Mouse (Mus musculus) heart, adult 11 months (tissue): ENCODE measurements around the gene Ggt6.
"Not testable (repeated sequence)": the region's sequence is repeated elsewhere in the genome, so short reads cannot be mapped to it uniquely, and the experiment has no call there.

ENCODE experiments used
- DNase-seq: peaks from one replicate; pipeline ENCODE4 v3.0.0; 2022

The Ggt6 gene

GRCm38 (mm10) chr11:72411093-72411921, 24.0 kb upstream of the Ggt6 start, which contains the start of gene Smtnl2:
Gene Smtnl2 (minus strand): TSS chr11:72411713.
- peak; percentile 99 for DNase-seq

- no peak for DNase-seq
Measured at GRCm38 (mm10) chr11:72411945-72412344, 23.4 kb upstream of the Ggt6 start.

DNA sequence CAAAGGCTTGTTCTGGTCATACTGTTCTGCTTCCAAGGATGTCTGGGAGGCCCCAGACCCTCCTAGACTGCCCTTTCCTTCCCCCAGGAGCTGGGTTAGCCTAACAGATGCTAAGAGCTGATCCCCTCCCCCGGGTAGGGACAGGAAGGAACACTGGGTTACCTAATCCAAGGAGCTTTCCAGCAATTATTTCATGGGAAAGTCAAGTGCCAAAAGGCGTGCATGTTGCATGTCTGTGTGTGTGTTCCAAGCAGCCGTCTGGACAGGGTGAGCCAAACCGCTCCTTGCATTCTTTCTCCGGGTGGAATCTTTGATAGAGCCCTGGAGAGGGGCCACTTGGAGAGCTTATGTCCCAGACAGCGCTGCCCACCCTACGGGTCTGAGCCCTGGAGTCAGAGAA, 22.3 kb upstream of the Ggt6 start:
- peak; percentile 99 for DNase-seq

- peak; percentile 93 for DNase-seq
Measured at GRCm38 (mm10) chr11:72413601-72414190, 21.6 kb upstream of the Ggt6 start.

DNA sequence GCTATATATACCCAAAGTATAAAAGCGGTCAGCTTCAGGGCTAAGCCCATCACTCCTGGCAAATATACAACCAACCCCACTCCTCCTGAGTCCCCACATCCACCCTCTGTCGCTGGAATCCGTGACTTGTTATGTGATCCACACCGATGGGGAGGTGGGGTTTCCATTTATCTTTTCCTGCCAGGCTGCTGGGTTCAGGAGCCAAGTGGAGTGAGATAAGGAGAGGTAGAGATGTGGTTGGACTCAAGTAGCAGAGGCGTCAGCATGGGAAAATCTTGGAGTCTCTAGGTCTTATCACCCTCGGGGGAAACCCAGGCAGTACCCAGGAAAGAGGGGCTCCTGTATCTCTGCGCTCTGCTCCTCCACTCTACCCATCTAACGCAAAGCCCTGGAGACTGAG, 20.2 kb upstream of the Ggt6 start:
- peak; percentile 96 for DNase-seq

- peak; percentile 99 for DNase-seq
Measured at GRCm38 (mm10) chr11:72416666-72417065, 18.7 kb upstream of the Ggt6 start.

- DNase-seq: peak; percentile 93
Measured at GRCm38 (mm10) chr11:72417376-72417775, 17.9 kb upstream of the Ggt6 start.

GRCm38 (mm10) chr11:72418227-72418626, 17.1 kb upstream of the Ggt6 start:
- peak; percentile 95 for DNase-seq

DNA sequence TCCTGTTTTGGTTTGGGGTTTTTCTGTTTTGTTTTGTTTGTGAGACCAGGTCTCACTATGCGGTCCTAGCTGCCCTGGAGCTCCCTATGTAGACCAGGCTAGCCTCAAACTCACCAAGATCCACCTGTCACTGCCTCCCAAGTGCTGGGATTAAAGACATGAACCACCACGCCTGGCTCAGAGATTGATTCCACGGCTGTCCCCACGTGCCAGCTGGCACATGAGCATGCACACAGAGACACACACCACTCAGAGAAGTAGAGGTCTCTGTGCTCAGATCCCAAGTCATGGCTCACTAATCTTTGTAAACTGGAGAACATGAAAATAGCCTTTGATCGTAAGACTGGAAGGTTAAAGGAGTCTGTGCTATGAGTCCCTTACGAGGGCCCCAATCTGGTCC, 16.3 kb upstream of the Ggt6 start:
- peak; percentile 89 for DNase-seq

DNA sequence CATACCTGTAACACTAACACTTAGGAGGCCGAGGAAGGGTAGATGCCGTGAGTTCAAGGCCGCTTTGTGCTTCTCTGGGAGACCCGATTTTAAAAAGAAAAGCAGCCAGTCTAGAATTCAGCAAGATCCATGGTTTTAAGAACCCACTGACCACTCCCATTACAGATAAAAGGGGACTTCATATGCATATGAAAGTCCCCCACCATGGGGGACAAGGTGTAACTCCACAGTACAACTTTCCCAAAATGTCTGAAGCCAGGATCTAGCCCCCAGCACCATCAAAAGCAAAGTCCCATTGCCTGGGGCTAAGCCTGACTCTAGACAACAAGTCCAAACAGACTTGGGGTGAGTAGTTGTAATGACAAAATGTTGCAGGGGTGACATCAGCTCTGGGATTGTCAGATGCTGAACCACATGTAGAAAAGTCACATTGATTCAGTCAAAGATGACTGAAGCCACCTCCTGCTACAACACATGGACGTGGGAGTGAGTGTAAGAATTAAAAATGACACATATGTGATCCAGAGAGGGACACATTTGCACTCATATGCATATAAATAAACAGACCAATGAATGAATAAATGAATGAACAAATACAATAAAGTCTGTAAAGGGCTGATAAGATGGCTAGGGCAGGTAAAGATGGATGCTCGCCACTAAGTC, 14.7 kb upstream of the Ggt6 start:
- DNase-seq: no peak

DNA sequence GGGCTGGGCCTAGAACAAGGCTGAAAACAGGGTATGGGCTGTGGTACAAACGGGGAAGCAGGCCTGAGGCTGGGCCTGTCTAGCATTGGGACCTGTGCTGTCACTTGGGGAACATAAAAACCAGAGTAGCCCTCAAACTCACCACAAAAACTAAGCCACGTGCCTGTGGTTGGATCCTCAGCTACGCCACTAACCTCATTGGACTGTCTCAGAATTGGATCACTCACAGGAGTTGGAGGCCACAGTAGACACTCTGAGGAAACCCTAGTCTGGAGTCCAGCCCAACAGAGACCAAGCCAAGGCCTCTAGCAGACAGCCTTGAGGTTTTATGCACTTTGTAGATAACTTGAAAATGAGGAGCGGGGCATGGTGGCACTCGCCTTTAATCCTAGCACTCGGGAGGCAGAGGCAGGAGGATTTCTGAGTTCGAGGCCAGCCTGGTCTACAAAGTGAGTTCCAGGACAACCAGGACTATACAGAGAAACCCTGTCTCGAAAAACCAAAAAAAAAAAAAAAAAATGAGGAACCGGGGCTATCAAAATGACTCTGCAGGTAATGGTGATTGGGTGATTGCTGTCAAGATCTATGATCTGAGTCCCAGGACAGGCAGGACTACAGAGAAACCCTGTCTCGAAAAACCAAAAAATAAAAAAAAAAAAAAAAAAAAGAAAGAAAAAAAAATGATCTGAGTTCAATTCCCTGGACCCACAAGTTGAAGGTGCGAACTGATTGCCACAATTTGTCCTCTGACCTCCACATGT, 13.6 kb upstream of the Ggt6 start:
- DNase-seq: peak; percentile 85

- no peak for DNase-seq
Measured at GRCm38 (mm10) chr11:72423686-72424085, 11.6 kb upstream of the Ggt6 start.

GRCm38 (mm10) chr11:72425201-72425600, 10.1 kb upstream of the Ggt6 start:
- DNase-seq: no peak

- no peak for DNase-seq
Measured at GRCm38 (mm10) chr11:72426884-72427283, 8.4 kb upstream of the Ggt6 start.

GRCm38 (mm10) chr11:72428694-72429093, 6.6 kb upstream of the Ggt6 start:
- DNase-seq: peak; percentile 98

- DNase-seq: peak; percentile 97
Measured at GRCm38 (mm10) chr11:72429288-72429690, 6.0 kb upstream of the Ggt6 start.

DNA sequence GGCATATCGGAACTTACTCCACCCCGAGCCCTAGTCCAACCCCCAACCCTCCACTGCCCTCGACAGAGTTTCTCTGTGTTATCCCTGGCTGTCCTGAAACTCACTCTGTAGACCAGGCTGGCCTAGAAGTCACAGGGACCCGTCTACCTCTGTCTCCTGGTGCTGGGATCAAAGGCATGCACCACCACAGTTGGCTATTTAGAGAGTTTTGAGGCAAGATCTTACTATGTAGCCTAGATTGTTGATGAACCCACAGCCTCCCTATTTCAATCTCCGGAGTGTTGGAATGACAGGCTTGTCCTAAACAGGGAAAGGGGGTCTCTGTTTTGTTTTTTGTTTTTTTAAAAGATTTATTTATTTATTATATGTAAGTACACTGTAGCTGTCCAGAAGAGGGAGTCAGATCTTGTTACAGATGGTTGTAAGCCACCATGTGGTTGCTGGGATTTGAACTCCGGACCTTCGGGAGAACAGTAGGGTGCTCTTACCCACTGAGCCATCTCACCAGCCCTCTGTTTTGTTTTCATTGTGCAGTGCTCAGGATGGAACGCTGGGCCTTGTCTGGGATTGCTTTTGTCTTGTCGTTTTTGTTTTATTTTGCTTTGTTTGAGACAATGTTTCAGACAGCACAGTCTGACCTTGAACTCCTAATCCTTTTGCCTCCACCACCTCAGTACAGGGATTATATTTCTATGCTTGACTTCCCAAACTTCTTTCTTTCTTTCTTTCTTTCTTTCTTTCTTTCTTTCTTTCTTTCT, 4.8 kb upstream of the Ggt6 start:
- not testable (repeated sequence) for DNase-seq

- peak; percentile 98 for DNase-seq
Measured at GRCm38 (mm10) chr11:72435694-72436045, 344 bp downstream of the Ggt6 start.

GRCm38 (mm10) chr11:72436271-72436670, 945 bp downstream of the Ggt6 start:
- peak; percentile 97 for DNase-seq

GRCm38 (mm10) chr11:72436756-72437650, 1.7 kb downstream of the Ggt6 start:
- DNase-seq: no peak

DNA sequence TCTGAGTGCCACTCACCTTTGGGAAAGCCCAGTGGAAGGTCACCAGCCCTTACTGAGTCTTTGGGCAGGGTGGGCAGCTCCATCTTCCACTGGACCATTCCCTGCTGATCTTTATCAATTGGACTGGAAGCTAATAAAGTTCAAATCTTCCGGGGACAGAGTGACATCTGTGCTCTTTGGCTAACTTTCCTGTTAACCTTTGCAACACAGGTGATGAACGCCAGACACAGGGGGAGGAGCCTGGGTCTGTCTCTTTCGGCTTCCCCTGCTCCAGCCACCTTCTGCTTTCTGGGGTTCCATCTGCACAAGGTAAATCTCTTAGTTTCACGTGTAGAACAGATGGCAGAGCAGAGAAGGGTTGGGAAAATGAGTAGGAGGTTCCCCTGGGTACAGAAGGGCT, 3.1 kb downstream of the Ggt6 start:
- no peak for DNase-seq
